Mouse (Mus musculus): ENCODE data around the gene Eif4e3.

The Eif4e3 gene

DNA sequence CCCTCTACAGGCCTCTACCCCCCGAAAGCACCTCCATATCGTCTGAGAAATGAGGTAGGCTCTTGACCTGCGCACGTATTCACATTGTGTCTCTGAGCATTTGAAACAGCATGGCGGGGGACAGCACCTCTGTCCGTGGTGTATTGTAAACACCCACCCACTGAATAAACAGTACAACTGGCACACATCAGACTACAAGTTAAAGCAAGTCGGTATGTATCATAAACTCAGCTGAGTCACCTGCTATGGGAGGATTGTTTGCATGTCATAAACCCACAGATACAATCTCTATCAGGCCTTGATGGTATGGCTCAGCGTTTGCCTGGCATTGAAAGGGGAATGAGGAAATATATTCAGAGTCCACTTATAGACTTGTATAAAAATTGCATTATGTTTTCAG is 10.8 kb upstream of the Eif4e3 start:
- Histone ChIP-seq H3K36me3 (ENCODE audit: control insufficient read depth, insufficient read depth, low read length, poor library complexity, severe bottlenecking) (no peaks in the 10 kb centered on the region), H3K27me3 (ENCODE audit: control insufficient read depth, insufficient read depth, low read length, poor library complexity, severe bottlenecking) (no peaks in the 10 kb centered on the region)
- DNase-seq (ENCODE audit: low read depth, low spot score): no peak

DNA sequence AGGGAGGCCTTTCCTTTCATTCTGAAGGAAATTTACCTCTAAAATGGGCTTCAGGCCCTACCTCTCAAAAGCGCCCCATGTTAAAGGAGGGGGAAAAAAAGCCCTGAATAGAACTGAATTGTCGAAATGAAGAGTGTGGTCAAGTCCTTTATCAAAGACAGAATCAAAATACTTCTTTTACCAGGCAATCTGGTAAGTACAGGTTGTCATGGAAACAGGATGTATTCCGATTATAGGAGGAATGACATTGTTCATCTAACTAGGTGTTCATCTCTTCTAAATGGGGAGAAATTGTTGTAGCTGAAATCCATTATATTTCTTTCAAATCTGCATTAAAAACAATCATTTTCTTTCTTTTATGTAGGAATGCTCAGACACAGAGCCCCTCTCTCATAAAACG is 7.9 kb upstream of the Eif4e3 start:
- DNase-seq (ENCODE audit: low read depth, low spot score): no peak
- Histone ChIP-seq H3K36me3 (ENCODE audit: control insufficient read depth, insufficient read depth, low read length, poor library complexity, severe bottlenecking) (no peaks in the 10 kb centered on the region), H3K27me3 (ENCODE audit: control insufficient read depth, insufficient read depth, low read length, poor library complexity, severe bottlenecking) (no peaks in the 10 kb centered on the region)

DNA sequence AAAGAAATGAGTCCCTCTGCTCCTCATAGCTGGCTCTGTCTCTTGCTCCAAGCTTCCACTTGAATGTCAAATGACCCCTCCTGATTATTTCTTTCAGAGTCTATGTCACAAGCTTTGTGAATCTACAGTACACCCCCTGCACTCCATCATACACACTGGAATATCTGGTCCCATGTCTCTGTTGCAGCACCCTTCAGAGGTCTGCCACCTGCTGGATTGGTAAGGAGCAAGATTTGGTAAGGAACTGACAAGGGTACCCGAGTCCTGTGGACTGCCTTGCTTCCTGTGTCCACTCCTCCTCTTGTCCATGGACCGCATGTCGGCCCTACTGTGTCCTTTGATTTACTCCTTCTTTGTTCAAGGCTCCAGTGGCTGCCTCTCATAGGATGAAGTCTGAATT is 5.2 kb upstream of the Eif4e3 start:
- Histone ChIP-seq H3K27me3 (ENCODE audit: control insufficient read depth, insufficient read depth, low read length, poor library complexity, severe bottlenecking) (no peaks in the 10 kb centered on the region), H3K36me3 (ENCODE audit: control insufficient read depth, insufficient read depth, low read length, poor library complexity, severe bottlenecking) (no peaks in the 10 kb centered on the region)
- DNase-seq (ENCODE audit: low read depth, low spot score): no peak

DNA sequence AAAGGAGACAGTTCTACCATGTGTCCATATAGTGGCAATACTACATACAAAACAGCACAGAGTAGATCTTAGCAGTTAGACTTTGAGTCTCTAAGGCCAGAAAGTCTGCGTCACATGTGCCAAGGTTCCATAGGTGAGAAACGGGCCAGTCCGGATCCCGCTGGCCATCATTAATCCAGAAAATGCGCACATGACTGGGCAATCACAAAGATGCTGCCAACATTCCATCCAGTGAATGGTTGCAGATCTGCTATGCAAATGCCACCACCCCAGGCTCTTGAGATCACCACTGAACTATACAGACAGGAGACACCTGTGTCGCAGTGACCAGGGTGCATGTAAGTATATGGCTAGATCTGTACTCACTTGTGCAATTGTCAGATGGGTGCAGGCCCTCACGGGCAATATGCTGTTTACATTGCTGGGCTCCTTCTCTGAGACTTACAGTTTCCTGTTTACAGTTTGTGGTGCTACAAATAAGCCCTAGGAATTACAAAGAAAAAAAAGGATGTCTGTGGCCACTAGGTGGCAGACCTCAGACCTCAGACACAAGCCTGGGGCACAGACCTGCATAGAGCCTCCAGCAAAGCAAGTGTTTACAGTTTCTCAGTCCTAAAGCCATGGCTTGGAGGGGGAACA is 4.0 kb upstream of the Eif4e3 start:
- no peaks in the 10 kb centered on the region for H3K27me3 ChIP-seq (ENCODE audit: control insufficient read depth, insufficient read depth, low read length, poor library complexity, severe bottlenecking)
- peak; percentile 71 for DNase-seq (ENCODE audit: low read depth, low spot score)
- no peaks in the 10 kb centered on the region for H3K36me3 ChIP-seq (ENCODE audit: control insufficient read depth, insufficient read depth, low read length, poor library complexity, severe bottlenecking)

DNA sequence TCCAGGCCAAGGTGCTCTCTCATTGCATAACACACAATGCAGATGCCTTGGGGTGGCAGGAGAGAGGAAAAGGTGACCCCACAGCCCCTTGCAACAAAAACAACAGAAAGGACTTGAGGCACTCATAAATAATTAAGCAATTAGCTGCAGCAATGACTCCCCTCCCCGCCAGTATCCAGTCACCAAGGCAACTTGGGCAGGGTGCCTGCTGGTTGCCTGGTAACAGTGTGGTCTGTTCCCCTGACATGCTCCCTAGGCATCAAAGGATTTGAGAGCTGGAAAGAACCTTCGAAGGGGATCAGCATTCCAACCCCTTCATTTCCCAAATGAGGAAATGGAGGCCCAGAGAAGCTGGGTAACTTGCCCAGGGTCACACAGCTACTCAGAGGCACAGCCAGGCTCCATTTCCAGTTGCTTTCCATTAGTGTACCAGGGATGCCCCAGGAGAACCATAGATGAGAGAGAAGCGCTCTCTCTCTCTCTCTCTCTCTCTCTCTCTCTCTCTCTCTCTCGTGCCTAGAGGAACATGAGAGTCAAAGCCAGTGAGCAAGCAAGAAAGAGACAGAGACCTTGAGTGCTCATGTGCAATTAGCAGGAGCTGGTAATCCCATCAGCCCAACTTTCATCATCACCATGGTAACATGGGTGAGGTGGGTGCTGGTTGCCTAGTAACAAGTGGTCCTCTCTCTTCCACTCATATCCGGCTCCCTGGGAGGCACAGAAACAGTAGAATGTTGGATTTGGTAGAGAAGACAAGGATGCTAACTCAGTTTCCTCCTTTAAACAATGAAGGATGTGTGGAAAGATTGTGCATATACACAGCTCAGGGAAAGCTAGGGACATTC is 3.1 kb upstream of the Eif4e3 start:
- H3K36me3 ChIP-seq (ENCODE audit: control insufficient read depth, insufficient read depth, low read length, poor library complexity, severe bottlenecking): no peaks in the 10 kb centered on the region
- DNase-seq (ENCODE audit: low read depth, low spot score): no peak
- no peaks in the 10 kb centered on the region for H3K27me3 ChIP-seq (ENCODE audit: control insufficient read depth, insufficient read depth, low read length, poor library complexity, severe bottlenecking)

DNA sequence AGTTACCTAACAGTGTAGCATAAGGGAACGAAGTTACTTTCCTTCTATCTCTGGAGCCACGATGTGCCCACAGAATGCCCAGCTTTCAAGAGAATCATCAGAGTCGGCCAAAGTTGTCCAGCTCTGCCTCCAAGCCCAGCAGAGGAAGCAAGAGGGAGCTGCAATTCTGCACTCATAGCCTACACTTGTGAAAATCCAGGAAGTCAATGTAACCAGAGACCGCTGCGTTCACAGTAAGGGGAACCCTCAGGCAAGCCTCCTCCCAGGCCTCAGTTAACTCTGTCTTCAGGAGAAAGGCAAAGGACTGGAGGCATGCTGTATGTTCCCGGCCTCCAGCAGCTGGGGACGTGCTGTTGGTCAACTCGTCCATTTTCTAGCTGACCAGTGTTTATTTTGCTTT is 719 bp upstream of the Eif4e3 start:
- peak; percentile 14 for DNase-seq (ENCODE audit: low read depth, low spot score)
- Histone ChIP-seq H3K36me3 (ENCODE audit: control insufficient read depth, insufficient read depth, low read length, poor library complexity, severe bottlenecking) (no peaks in the 10 kb centered on the region), H3K27me3 (ENCODE audit: control insufficient read depth, insufficient read depth, low read length, poor library complexity, severe bottlenecking) (no peaks in the 10 kb centered on the region)

DNA sequence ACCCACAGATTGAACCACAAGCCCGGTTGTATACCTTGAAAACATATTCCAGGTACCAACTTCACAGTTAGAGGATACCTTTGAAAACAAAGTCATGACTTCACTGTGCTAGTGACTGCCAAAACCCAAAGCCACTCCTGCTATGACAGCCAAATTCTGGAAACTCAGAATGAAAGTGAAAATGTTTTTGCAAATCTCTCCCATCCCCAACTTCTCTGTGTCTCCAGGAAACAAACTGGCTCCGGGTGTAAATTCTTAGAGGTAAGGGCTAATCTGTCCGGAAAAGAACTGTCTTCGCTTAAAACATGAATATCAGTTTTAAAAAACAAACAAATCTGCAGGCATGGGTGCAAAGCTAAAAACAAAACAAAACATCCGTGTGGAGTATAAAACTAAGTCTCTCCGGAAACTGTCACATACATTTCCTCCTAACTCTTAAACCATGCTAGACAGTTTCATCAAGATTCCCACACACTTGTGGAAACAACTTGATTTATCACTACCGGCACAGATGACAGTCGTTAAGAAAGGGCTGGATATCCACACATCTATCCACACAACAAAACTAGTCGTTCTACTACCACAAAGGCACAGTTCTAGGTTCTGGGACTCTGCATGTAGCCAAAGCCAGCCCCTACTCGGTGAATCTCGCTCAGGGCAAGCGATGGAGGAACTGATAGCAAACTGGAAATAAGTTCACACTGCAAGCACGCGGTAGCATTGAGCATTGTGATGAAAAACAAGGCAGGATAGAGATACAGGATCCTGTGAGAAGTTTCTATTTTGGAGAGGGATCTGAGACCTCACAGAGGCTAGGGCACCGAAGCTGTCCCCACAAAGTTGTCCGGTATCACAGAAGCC is 884 bp downstream of the Eif4e3 start:
- DNase-seq (ENCODE audit: low read depth, low spot score): peak; percentile 33
- no peaks in the 10 kb centered on the region for H3K36me3 ChIP-seq (ENCODE audit: control insufficient read depth, insufficient read depth, low read length, poor library complexity, severe bottlenecking)

DNA sequence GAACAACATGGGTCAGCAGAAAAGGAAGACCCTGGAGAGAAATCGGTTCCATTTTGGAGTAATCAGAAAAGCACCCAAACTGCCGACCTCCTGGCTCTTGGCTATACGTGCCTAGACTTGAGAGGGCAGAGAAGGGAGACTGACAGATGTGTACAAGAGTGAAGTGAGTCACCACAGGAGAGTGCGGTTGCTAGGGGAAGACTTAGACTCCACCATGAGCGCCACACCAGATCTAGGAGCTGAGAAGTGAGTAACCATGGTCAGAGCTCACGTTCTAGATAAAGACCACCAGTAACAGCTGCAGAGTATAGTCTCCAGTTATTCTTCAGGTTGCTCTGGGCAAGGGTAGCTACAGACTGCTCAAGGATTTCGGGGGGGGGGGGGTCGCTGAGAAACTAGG is 3.3 kb downstream of the Eif4e3 start:
- Histone ChIP-seq H3K27me3 (ENCODE audit: control insufficient read depth, insufficient read depth, low read length, poor library complexity, severe bottlenecking) (no peaks in the 10 kb centered on the region), H3K36me3 (ENCODE audit: control insufficient read depth, insufficient read depth, low read length, poor library complexity, severe bottlenecking) (no peaks in the 10 kb centered on the region)
- no peak for DNase-seq (ENCODE audit: low read depth, low spot score)

More for the DNA sequence above, 884 bp downstream of the Eif4e3 start:
- H3K27me3 ChIP-seq (ENCODE audit: control insufficient read depth, insufficient read depth, low read length, poor library complexity, severe bottlenecking): no peaks in the 10 kb centered on the region

DNA sequence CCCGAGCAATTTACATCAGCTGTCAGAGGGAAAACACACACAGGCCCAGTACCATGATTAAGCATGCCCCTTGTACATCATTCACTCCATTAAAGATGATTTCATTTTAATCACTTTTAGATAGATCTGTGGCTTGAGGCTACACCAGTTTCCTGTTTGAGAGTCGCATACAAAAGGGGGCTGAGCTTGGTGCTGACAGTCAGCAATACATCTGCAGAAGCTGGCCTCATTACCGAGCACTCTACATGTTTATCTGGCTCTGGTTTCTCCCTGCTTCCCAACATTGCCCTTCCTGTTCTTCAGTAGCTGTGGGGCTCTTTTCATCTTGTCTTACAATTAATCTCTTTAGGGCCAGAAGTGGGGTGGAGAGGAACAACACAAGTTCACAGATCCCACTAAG is 6.1 kb downstream of the Eif4e3 start:
- Histone ChIP-seq H3K27me3 (ENCODE audit: control insufficient read depth, insufficient read depth, low read length, poor library complexity, severe bottlenecking) (no peaks in the 10 kb centered on the region), H3K36me3 (ENCODE audit: control insufficient read depth, insufficient read depth, low read length, poor library complexity, severe bottlenecking) (no peaks in the 10 kb centered on the region)
- no peak for DNase-seq (ENCODE audit: low read depth, low spot score)

DNA sequence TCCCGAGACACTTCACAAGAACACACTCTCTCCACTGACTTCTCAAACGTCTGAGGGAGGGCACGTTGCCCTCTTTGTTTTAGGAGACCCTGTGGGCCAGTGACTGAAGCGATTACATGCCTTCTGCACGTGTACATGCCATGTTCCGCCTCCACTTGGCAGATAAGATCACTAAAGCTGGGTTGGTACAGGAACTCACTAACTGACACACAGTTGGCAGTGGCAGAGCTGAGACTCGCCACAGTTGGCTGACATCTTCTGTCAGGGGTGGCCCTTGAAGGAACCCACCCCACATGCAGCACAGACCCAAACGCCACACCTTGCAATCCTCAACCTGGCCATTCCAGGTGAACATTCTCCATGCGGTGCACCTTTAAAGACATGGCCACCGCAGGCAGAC is 8.0 kb downstream of the Eif4e3 start:
- Histone ChIP-seq H3K27me3 (ENCODE audit: control insufficient read depth, insufficient read depth, low read length, poor library complexity, severe bottlenecking) (no peaks in the 10 kb centered on the region), H3K36me3 (ENCODE audit: control insufficient read depth, insufficient read depth, low read length, poor library complexity, severe bottlenecking) (no peaks in the 10 kb centered on the region)
- no peak for DNase-seq (ENCODE audit: low read depth, low spot score)

DNA sequence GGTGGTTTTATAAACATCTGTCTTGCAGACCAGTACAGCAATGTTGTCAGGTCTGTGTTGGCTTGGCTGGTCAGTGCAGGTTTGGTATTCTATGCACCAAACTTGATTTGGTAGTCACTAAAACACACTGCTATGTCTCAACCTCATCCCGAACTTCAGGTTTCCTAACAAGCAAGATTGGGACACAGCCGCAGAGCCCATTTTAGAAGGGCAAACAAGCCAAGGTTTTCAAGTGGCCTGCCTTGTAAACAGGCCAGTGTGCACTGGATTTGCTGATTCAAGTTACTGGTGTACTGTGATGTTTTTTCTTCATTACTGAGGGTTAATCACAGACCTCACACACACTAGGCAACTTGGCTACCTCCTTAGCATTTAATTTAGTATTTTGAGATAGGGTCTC is 10.5 kb downstream of the Eif4e3 start:
- DNase-seq (ENCODE audit: low read depth, low spot score): no peak
- Histone ChIP-seq H3K27me3 (ENCODE audit: control insufficient read depth, insufficient read depth, low read length, poor library complexity, severe bottlenecking) (no peaks in the 10 kb centered on the region), H3K36me3 (ENCODE audit: control insufficient read depth, insufficient read depth, low read length, poor library complexity, severe bottlenecking) (no peaks in the 10 kb centered on the region)

DNA sequence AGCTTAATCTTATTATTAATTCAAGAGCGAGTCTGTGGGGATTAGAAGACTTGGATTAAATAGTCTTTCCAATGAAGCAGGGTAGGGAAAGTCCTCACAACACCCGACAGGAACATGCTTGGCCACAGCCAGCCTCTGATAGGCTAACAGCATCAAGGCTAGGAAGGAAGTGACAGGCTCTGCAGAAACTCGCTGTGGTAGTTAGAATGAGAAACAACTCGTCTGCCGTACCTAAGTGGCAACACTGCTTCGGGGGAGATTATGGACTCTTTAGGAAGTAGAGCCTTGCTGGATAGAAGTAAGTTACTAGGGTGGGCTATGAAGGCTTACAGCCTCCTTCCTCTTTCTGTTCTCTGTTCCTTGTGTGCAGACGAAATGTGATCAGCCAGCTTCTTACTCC is 11.1 kb downstream of the Eif4e3 start:
- DNase-seq (ENCODE audit: low read depth, low spot score): peak; percentile 38
- H3K27me3 ChIP-seq (ENCODE audit: control insufficient read depth, insufficient read depth, low read length, poor library complexity, severe bottlenecking): no peaks in the 10 kb centered on the region
- H3K36me3 ChIP-seq (ENCODE audit: control insufficient read depth, insufficient read depth, low read length, poor library complexity, severe bottlenecking): no peaks in the 10 kb centered on the region

DNA sequence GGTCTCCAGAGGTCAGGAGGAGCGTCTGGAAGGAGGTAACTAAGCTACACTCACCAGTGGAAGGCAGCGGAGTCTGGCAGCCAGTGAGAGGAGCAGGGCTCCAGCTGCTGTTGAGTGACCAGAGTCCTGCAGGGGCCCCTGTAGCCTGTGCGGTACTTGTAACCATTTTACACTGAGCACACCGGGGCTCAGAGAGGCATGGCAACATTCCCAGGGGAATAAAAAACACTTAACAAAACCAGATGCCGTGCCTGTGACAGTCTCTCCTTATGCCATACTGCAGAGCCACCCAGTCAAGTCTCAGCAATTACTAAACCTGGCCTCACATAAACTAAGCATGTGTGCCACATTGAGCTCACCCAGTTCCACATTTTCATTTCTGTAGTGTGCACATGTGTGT is 12.2 kb downstream of the Eif4e3 start:
- DNase-seq (ENCODE audit: low read depth, low spot score): no peak
- Histone ChIP-seq H3K27me3 (ENCODE audit: control insufficient read depth, insufficient read depth, low read length, poor library complexity, severe bottlenecking) (no peaks in the 10 kb centered on the region), H3K36me3 (ENCODE audit: control insufficient read depth, insufficient read depth, low read length, poor library complexity, severe bottlenecking) (no peaks in the 10 kb centered on the region)

DNA sequence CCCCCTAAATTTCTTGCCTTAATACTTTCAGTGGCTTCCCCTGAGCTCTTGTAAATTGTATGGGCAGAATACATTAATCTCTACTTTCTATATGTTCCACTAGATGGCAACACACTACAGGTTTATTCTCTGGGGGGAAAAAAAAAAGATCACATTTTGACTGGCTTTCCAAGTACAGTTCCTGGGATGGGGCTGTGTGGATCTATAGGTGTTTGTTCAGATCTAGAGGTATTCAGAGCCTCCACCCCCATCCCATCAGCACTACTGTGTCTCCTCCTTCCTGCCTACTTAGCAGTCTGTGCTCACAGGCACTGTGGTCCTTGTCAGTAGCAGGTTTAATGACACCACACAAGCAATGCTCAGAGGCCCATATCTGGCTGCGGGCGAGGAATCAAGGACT is 14.2 kb downstream of the Eif4e3 start:
- H3K27me3 ChIP-seq (ENCODE audit: control insufficient read depth, insufficient read depth, low read length, poor library complexity, severe bottlenecking): no peaks in the 10 kb centered on the region
- H3K36me3 ChIP-seq (ENCODE audit: control insufficient read depth, insufficient read depth, low read length, poor library complexity, severe bottlenecking): no peaks in the 10 kb centered on the region
- DNase-seq (ENCODE audit: low read depth, low spot score): no peak

DNA sequence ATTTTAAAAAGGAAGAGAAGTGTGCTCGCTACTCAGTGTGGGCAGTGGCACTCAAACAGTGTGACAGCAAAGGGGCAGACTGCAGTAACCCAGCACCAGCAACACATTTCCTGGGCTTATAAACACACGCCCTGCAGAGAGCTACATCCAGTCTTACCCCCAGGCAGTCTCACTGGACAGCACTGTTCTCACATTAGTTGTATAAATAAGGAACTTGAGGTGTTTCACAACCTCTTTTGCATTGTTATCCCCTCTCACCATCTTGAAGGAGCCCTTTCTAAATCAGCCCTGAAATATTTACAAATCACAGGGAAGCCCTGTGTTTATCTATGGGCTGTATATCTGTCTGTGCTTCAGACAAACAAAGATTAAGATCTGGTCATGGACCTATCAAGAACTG is 17.3 kb downstream of the Eif4e3 start:
- Histone ChIP-seq H3K27me3 (ENCODE audit: control insufficient read depth, insufficient read depth, low read length, poor library complexity, severe bottlenecking) (no peaks in the 10 kb centered on the region), H3K36me3 (ENCODE audit: control insufficient read depth, insufficient read depth, low read length, poor library complexity, severe bottlenecking) (no peaks in the 10 kb centered on the region)
- peak; percentile 27 for DNase-seq (ENCODE audit: low read depth, low spot score)

All from splenic B cell, adult 2 months (primary cell).